ENCODE assay signal across 9 mouse cellular contexts in genomic region chr13:51976620-51977214, GRCm38 (mm10).
DNase-seq lines count a peak whose midpoint lies in the region; ATAC-seq and TF ChIP-seq lines count a peak whose summit lies in the region.
"Had no signal": no experiment of that assay in that cellular context is flagged by ENCODE, and none has a peak within 500 bp of the region (broad histone marks: within the 10 kb centered on the region; RNA-seq: fewer than 3 reads in every experiment).

No protein-coding gene starts in this region.

- no peak for TF ChIP-seq EP300 in liver, embryonic 14.5 days (IDR thresholded peaks at IDR 0.05; ENCODE audit: low read depth)

- no peak overlapping the region for H3K4me3 ChIP-seq in kidney, embryonic 16.5 days (ENCODE audit: low read length)
- H3K4me3 ChIP-seq in embryonic facial prominence, embryonic 13.5 days: no peak overlapping the region
- no peak overlapping the region for H3K4me3 ChIP-seq in liver, embryonic 14.5 days (ENCODE audit: insufficient read depth in 1 of 2, low read depth in 2 of 2, low read length in 2 of 2)

- H3K36me3 ChIP-seq in kidney, embryonic 16.5 days (ENCODE audit: insufficient read depth, low read length): no peaks in the 10 kb centered on the region
- H3K36me3 ChIP-seq in embryonic facial prominence, embryonic 13.5 days: no peaks in the 10 kb centered on the region
- H3K36me3 ChIP-seq in liver, embryonic 14.5 days (replicated peaks; ENCODE audit: control insufficient read depth, insufficient read depth, low read depth): no peaks in the 10 kb centered on the region

- no peaks in the 10 kb centered on the region for H3K27me3 ChIP-seq in kidney, embryonic 16.5 days (ENCODE audit: insufficient read depth, low read length)
- H3K27me3 ChIP-seq in embryonic facial prominence, embryonic 13.5 days: no peaks in the 10 kb centered on the region
- H3K27me3 ChIP-seq in liver, embryonic 14.5 days (ENCODE audit: control insufficient read depth, insufficient read depth, low read length): no peaks in the 10 kb centered on the region
- H3K27me3 ChIP-seq: Patski had no signal

- no peak for ATAC-seq in kidney, embryonic 16.5 days (ENCODE audit: low FRiP score, low TSS enrichment)
- ATAC-seq in embryonic facial prominence, embryonic 13.5 days (ENCODE audit: insufficient number of reproducible peaks, insufficient read depth, low FRiP score, low TSS enrichment, low read depth): no peak
- no peak for ATAC-seq in liver, embryonic 14.5 days (ENCODE audit: insufficient read depth)
- ATAC-seq in inflammation-experienced regulatory T-cells, adult 6 months: no peak

- H3K4me1 ChIP-seq in kidney, embryonic 16.5 days (ENCODE audit: insufficient read depth, low read length): peaks cover 36% of the 10 kb centered on the region
- peaks cover 47% of the 10 kb centered on the region for H3K4me1 ChIP-seq in embryonic facial prominence, embryonic 13.5 days
- peaks cover 45 to 48% of the 10 kb centered on the region in 2 experiments for H3K4me1 ChIP-seq in liver, embryonic 14.5 days (replicated peaks; ENCODE audit: control insufficient read depth in 2 of 2, insufficient read depth in 2 of 2, low read length in 1 of 2)

- WGBS in kidney, embryonic 16.5 days: 63% methylated on average over 6 of the region's 6 CpGs
- 72% methylated on average over 6 of the region's 6 CpGs for WGBS in embryonic facial prominence, embryonic 13.5 days
- WGBS in liver, embryonic 14.5 days (ENCODE audit: insufficient replicate concordance): 58% methylated on average over 6 of the region's 6 CpGs

- peak; percentile 21 for DNase-seq in cerebellum, adult 9-11 months
- DNase-seq in cerebellum, adult 9-10 months: no peak
- no peak for DNase-seq in kidney, adult 8-10 months
- no peak for DNase-seq in liver, embryonic 14.5 days (ENCODE audit: low read depth in 3 of 3, low spot score in 3 of 3)
- DNase-seq in testis, postnatal 14 days (ENCODE audit: low spot score): no peak

- H3K27ac ChIP-seq in kidney, embryonic 16.5 days (ENCODE audit: low read length): peak overlapping the region; percentile 85
- peak overlapping the region; percentile 81; the same call in 1 of the 2 replicates for H3K27ac ChIP-seq in embryonic facial prominence, embryonic 13.5 days
- peak overlapping the region; percentile 82 for H3K27ac ChIP-seq in liver, embryonic 14.5 days

- TF ChIP-seq CTCF in liver, embryonic 14.5 days (IDR thresholded peaks at IDR 0.05; ENCODE audit: low read depth): no peak

- H3K9ac ChIP-seq in kidney, embryonic 16.5 days (replicated peaks; ENCODE audit: low read length): no peak overlapping the region
- H3K9ac ChIP-seq in embryonic facial prominence, embryonic 13.5 days: no peak overlapping the region
- H3K9ac ChIP-seq in liver, embryonic 14.5 days (replicated peaks): peak overlapping the region; percentile 6

- H3K4me2 ChIP-seq in kidney, embryonic 16.5 days (replicated peaks; ENCODE audit: low read depth, low read length): no peak overlapping the region
- no peak overlapping the region for H3K4me2 ChIP-seq in embryonic facial prominence, embryonic 13.5 days
- H3K4me2 ChIP-seq in liver, embryonic 14.5 days (ENCODE audit: low read depth): peak overlapping the region; percentile 65

- no peaks in the 10 kb centered on the region for H3K9me3 ChIP-seq in kidney, embryonic 16.5 days (ENCODE audit: low read length)
- H3K9me3 ChIP-seq in embryonic facial prominence, embryonic 13.5 days: 0 out of 2 replicates have a peak, but pooled peaks cover 4% of the 10 kb centered on the region
- peaks cover 4% of the 10 kb centered on the region; the same call in 1 of the 2 replicates for H3K9me3 ChIP-seq in liver, embryonic 14.5 days (ENCODE audit: control insufficient read depth, low read length)
